Mouse (Mus musculus): ENCODE measurements around the gene Il22ra2. TPM values are rescaled to one million over a fixed set of nuclear protein-coding genes. Genes with fewer than 3 reads are reported as not detected.

Gene Il22ra2
- total and polyA plus RNA-seq, 3 experiments: not detected

- TF ChIP-seq RAD21 (IDR thresholded peaks at IDR 0.05; ENCODE audit: low read depth, low read length) (no peak), MXI1 (IDR thresholded peaks at IDR 0.05; ENCODE audit: low read depth, low read length) (no peak), CTCF (IDR thresholded peaks at IDR 0.05 in 2 of 3, conservative IDR thresholded peaks at IDR 0.05 in 1 of 3; ENCODE audit: control insufficient read depth in 1 of 3, insufficient read depth in 1 of 3, low read depth in 2 of 3, low read length in 3 of 3, poor library complexity in 1 of 3, severe bottlenecking in 1 of 3) (no peak), ZNF384 (IDR thresholded peaks at IDR 0.05; ENCODE audit: low read depth, low read length) (no peak), TBP (IDR thresholded peaks at IDR 0.05; ENCODE audit: low read depth, low read length) (no peak), SMC3 (IDR thresholded peaks at IDR 0.05; ENCODE audit: low read depth, low read length) (no peak), GABPA (IDR thresholded peaks at IDR 0.05; ENCODE audit: low read depth, low read length) (no peak), TAL1 (IDR thresholded peaks at IDR 0.05; ENCODE audit: low read length) (no peak), MEF2A (IDR thresholded peaks at IDR 0.05; ENCODE audit: extremely low read depth, insufficient replicate concordance, low read depth, low read length, poor library complexity, severe bottlenecking) (no peak), NELFE (IDR thresholded peaks at IDR 0.05; ENCODE audit: low read depth, low read length) (no peak), GATA1 (IDR thresholded peaks at IDR 0.05; ENCODE audit: low read depth, low read length) (no peak), ELF1 (IDR thresholded peaks at IDR 0.05; ENCODE audit: low read depth, low read length) (no peak), POLR2AphosphoS5 (IDR thresholded peaks at IDR 0.05; ENCODE audit: borderline replicate concordance, low read depth, low read length) (no peak), E2F4 (IDR thresholded peaks at IDR 0.05; ENCODE audit: borderline replicate concordance, low read depth, low read length) (no peak)
- Histone ChIP-seq H3K27me3 (ENCODE audit: control insufficient read depth in 1 of 2, insufficient read depth in 2 of 2, low read length in 2 of 2) (peaks cover 4 to 7% of the 10 kb centered on the region in 2 experiments), H3K27ac (ENCODE audit: control insufficient read depth, low read depth, low read length) (no peak overlapping the region), H3K4me1 (ENCODE audit: control insufficient read depth in 1 of 2, insufficient read depth in 2 of 2, low read length in 2 of 2) (no peaks in the 10 kb centered on the region), H3K9ac (ENCODE audit: control insufficient read depth, low read depth, low read length, poor library complexity, severe bottlenecking) (no peak overlapping the region), H3K36me3 (ENCODE audit: control insufficient read depth in 1 of 2, insufficient read depth in 2 of 2, low read length in 2 of 2) (no peaks in the 10 kb centered on the region), H3K4me3 (ENCODE audit: control insufficient read depth in 1 of 2, insufficient read depth in 1 of 2, low read depth in 2 of 2, low read length in 2 of 2) (no peak overlapping the region), H3K79me2 (ENCODE audit: control insufficient read depth, insufficient read depth, low read length, poor library complexity) (no peaks in the 10 kb centered on the region), H3K9me3 (replicated peaks; ENCODE audit: insufficient read depth, low read length) (no peaks in the 10 kb centered on the region)
- DNase-seq (ENCODE audit: low read depth, low spot score): no peak
Measured at GRCm38 (mm10) chr10:19639630-19640029, 17.8 kb downstream of the Il22ra2 start.

GRCm38 (mm10) chr10:19645119-19645518 lies 23.3 kb downstream of the Il22ra2 start:
- Histone ChIP-seq H3K27ac (ENCODE audit: control insufficient read depth, low read depth, low read length) (no peak overlapping the region), H3K9me3 (replicated peaks; ENCODE audit: insufficient read depth, low read length) (no peaks in the 10 kb centered on the region), H3K36me3 (ENCODE audit: control insufficient read depth in 1 of 2, insufficient read depth in 2 of 2, low read length in 2 of 2) (no peaks in the 10 kb centered on the region), H3K9ac (ENCODE audit: control insufficient read depth, low read depth, low read length, poor library complexity, severe bottlenecking) (no peak overlapping the region), H3K4me1 (ENCODE audit: control insufficient read depth in 1 of 2, insufficient read depth in 2 of 2, low read length in 2 of 2) (no peaks in the 10 kb centered on the region), H3K4me3 (ENCODE audit: control insufficient read depth in 1 of 2, insufficient read depth in 1 of 2, low read depth in 2 of 2, low read length in 2 of 2) (no peak overlapping the region), H3K79me2 (ENCODE audit: control insufficient read depth, insufficient read depth, low read length, poor library complexity) (no peaks in the 10 kb centered on the region), H3K27me3 (ENCODE audit: control insufficient read depth in 1 of 2, insufficient read depth in 2 of 2, low read length in 2 of 2) (peaks cover 5 to 6% of the 10 kb centered on the region in 2 experiments)
- DNase-seq (ENCODE audit: low read depth, low spot score): no peak
- TF ChIP-seq NRF1 (IDR thresholded peaks at IDR 0.05; ENCODE audit: insufficient read depth, low read depth, low read length, poor library complexity, severe bottlenecking) (no peak), USF2 (IDR thresholded peaks at IDR 0.05; ENCODE audit: borderline replicate concordance in 1 of 2, insufficient read depth in 1 of 2, low read depth in 1 of 2, low read length in 2 of 2) (no peak), JUND (IDR thresholded peaks at IDR 0.05; ENCODE audit: low read depth, low read length) (no peak), RCOR1 (IDR thresholded peaks at IDR 0.05; ENCODE audit: low read depth, low read length) (no peak), POLR2A (IDR thresholded peaks at IDR 0.05; ENCODE audit: control insufficient read depth in 1 of 2, insufficient read depth in 1 of 2, low read depth in 1 of 2, low read length in 2 of 2, poor library complexity in 1 of 2) (no peak), E2F4 (IDR thresholded peaks at IDR 0.05; ENCODE audit: borderline replicate concordance, low read depth, low read length) (no peak)

Data from MEL (cell line).